Mouse (Mus musculus) embryonic fibroblast, embryonic 13.5 days (primary cell): Measurements from ENCODE around the gene Cdk14.

Source experiments
- CTCF ChIP-seq: IDR thresholded peaks from 2 replicates; pipeline ENCODE4 v1.5.1; 2011; ENCODE audit warnings: mild to moderate bottlenecking, control low read depth, low read length, moderate library complexity, borderline replicate concordance; ENCODE audit not compliant: insufficient read depth
- POLR2A ChIP-seq: IDR thresholded peaks from 2 replicates; pipeline ENCODE4 v1.6.1; 2011; ENCODE audit warnings: low read depth, mild to moderate bottlenecking, control low read depth, low read length, moderate library complexity

- no peak for TF ChIP-seq CTCF
- no peak for TF ChIP-seq POLR2A
Measured at GRCm38 (mm10) chr5:5185521-5185920, 234.6 kb downstream of the Cdk14 start.
